8 mouse cellular contexts compared by ENCODE assay signal in genomic region chr9:107566855-107567254, GRCm38 (mm10). TPM values are rescaled to one million over a fixed set of nuclear protein-coding genes. Genes with fewer than 3 reads are reported as not detected.
DNase-seq lines count a peak whose midpoint lies in the region; ATAC-seq and TF ChIP-seq lines count a peak whose summit lies in the region.

No protein-coding gene starts in this region.

- WGBS in hindbrain, embryonic 13.5 days, result 64% methylated on average over 3 of the region's 3 CpGs
- WGBS in hindbrain, postnatal 0 days, result 64% methylated on average over 3 of the region's 3 CpGs
- 55% methylated on average over 3 of the region's 3 CpGs for WGBS in heart, embryonic 13.5 days
- whole genome bisulfite sequencing in midbrain, embryonic 14.5 days, result 73% methylated on average over 3 of the region's 3 CpGs

- peak overlapping the region; percentile 93; the same call in 1 of the 2 replicates for H3K4me2 ChIP-seq in hindbrain, embryonic 13.5 days
- no peak overlapping the region for H3K4me2 ChIP-seq in hindbrain, postnatal 0 days (ENCODE audit: low read depth, low read length)
- H3K4me2 ChIP-seq in heart, embryonic 13.5 days, result peak overlapping the region; percentile 81
- 0 out of 2 replicates have a peak overlapping the region, but pooled peaks have one; percentile 83 for H3K4me2 ChIP-seq in midbrain, embryonic 14.5 days (ENCODE audit: low read length)

- DNase-seq in hindbrain, postnatal 0 days (ENCODE audit: low spot score), result no peak
- peak; percentile 63 to 84 for DNase-seq in kidney, postnatal 36 days
- DNase-seq in midbrain, embryonic 14.5 days, result no peak
- DNase-seq in cerebellum, adult 11 months, result no peak
- no peak for DNase-seq in cerebellum, adult 8-10 months
- DNase-seq in frontal cortex, adult 2 months (ENCODE audit: extremely low spot score in 1 of 2, low spot score in 1 of 2), result no peak

- peaks cover 40% of the 10 kb centered on the region for H3K36me3 ChIP-seq in hindbrain, embryonic 13.5 days
- peaks cover 19% of the 10 kb centered on the region; the same call in 1 of the 2 replicates for H3K36me3 ChIP-seq in hindbrain, postnatal 0 days (ENCODE audit: insufficient read depth, low read length)
- H3K36me3 ChIP-seq in heart, embryonic 13.5 days, result peaks cover 39% of the 10 kb centered on the region
- H3K36me3 ChIP-seq in midbrain, embryonic 14.5 days (ENCODE audit: control insufficient read depth, insufficient read depth, low read length), result peaks cover 46% of the 10 kb centered on the region

- H3K27ac ChIP-seq in hindbrain, embryonic 13.5 days, result peak overlapping the region; percentile 85; the same call in 1 of the 2 replicates
- H3K27ac ChIP-seq in hindbrain, postnatal 0 days, result no peak overlapping the region
- H3K27ac ChIP-seq in heart, embryonic 13.5 days (replicated peaks), result peak overlapping the region; percentile 83
- H3K27ac ChIP-seq in midbrain, embryonic 14.5 days (replicated peaks; ENCODE audit: low read depth, low read length), result no peak overlapping the region; the same call in 1 of the 2 replicates

- no peak overlapping the region for H3K4me3 ChIP-seq in hindbrain, embryonic 13.5 days
- H3K4me3 ChIP-seq in hindbrain, postnatal 0 days (ENCODE audit: low read length), result no peak overlapping the region
- no peak overlapping the region for H3K4me3 ChIP-seq in heart, embryonic 13.5 days
- no peak overlapping the region for H3K4me3 ChIP-seq in midbrain, embryonic 14.5 days (replicated peaks; ENCODE audit: low read depth, low read length)

- no peak for TF ChIP-seq CTCF in hindbrain, postnatal 0 days (IDR thresholded peaks at IDR 0.05; ENCODE audit: low read depth)

- H3K27me3 ChIP-seq in hindbrain, embryonic 13.5 days, result no peaks in the 10 kb centered on the region
- no peaks in the 10 kb centered on the region for H3K27me3 ChIP-seq in hindbrain, postnatal 0 days (ENCODE audit: insufficient read depth, low read length)
- H3K27me3 ChIP-seq in heart, embryonic 13.5 days (replicated peaks), result no peaks in the 10 kb centered on the region
- H3K27me3 ChIP-seq in midbrain, embryonic 14.5 days (ENCODE audit: control insufficient read depth, insufficient read depth, low read length), result no peaks in the 10 kb centered on the region

- ATAC-seq in hindbrain, embryonic 13.5 days (ENCODE audit: low FRiP score), result no peak
- ATAC-seq in hindbrain, postnatal 0 days, result no peak
- ATAC-seq in heart, embryonic 13.5 days (ENCODE audit: extremely low read depth, insufficient number of reproducible peaks, low FRiP score, low TSS enrichment), result no peak
- ATAC-seq in midbrain, embryonic 14.5 days (ENCODE audit: low FRiP score, low TSS enrichment), result no peak

- H3K4me1 ChIP-seq in hindbrain, embryonic 13.5 days (replicated peaks), result peaks cover 65% of the 10 kb centered on the region
- peaks cover 29% of the 10 kb centered on the region for H3K4me1 ChIP-seq in hindbrain, postnatal 0 days (ENCODE audit: insufficient read depth, low read length)
- H3K4me1 ChIP-seq in heart, embryonic 13.5 days, result peaks cover 72% of the 10 kb centered on the region
- H3K4me1 ChIP-seq in midbrain, embryonic 14.5 days (ENCODE audit: control insufficient read depth, insufficient read depth, low read length), result peaks cover 43% of the 10 kb centered on the region

- H3K9ac ChIP-seq in hindbrain, embryonic 13.5 days, result 0 out of 2 replicates have a peak overlapping the region, but pooled peaks have one; percentile 94
- H3K9ac ChIP-seq in hindbrain, postnatal 0 days (replicated peaks; ENCODE audit: low read length), result no peak overlapping the region
- no peak overlapping the region for H3K9ac ChIP-seq in heart, embryonic 13.5 days
- H3K9ac ChIP-seq in midbrain, embryonic 14.5 days (replicated peaks; ENCODE audit: low read length), result no peak overlapping the region

- no peaks in the 10 kb centered on the region for H3K9me3 ChIP-seq in hindbrain, embryonic 13.5 days
- no peaks in the 10 kb centered on the region for H3K9me3 ChIP-seq in hindbrain, postnatal 0 days (ENCODE audit: low read length)
- H3K9me3 ChIP-seq in heart, embryonic 13.5 days, result no peaks in the 10 kb centered on the region
- no peaks in the 10 kb centered on the region for H3K9me3 ChIP-seq in midbrain, embryonic 14.5 days (ENCODE audit: control insufficient read depth, low read length)

RNA-seq across cellular contexts. Expression of gene Hyal2, which starts 0.9 kb away (rescaled TPM):
- 80.4 and 87.1 TPM in 2 replicates for polyA plus RNA-seq in hindbrain, embryonic 13.5 days (2015; fragmentation: Nextera tagmentation; extraction: Ambion mirVana)
- total RNA-seq in hindbrain, postnatal 0 days (2014; rRNA removed), result 59.8 and 75.3 TPM in 2 replicates
- polyA plus RNA-seq in hindbrain, postnatal 0 days (2015; fragmentation: Nextera tagmentation; extraction: Ambion mirVana), result 39.8 and 40.6 TPM in 2 replicates
- 94.0 and 104 TPM in 2 replicates for polyA plus RNA-seq in heart, embryonic 13.5 days (2015; fragmentation: Nextera tagmentation; extraction: Ambion mirVana)
- polyA plus RNA-seq in midbrain, embryonic 14.5 days (2014; fragmentation: Nextera tagmentation; extraction: Ambion mirVana), result 86.8 and 97.7 TPM in 2 replicates
- 11.1 and 12.1 TPM in 2 replicates for polyA plus RNA-seq in frontal cortex, adult 2 months (2012; rRNA removed)

RNA-seq across cellular contexts. Expression of gene Tusc2, which starts 3.8 kb away (rescaled TPM):
- polyA plus RNA-seq in hindbrain, embryonic 13.5 days (2015; fragmentation: Nextera tagmentation; extraction: Ambion mirVana), result 105 and 108 TPM in 2 replicates
- total RNA-seq in hindbrain, postnatal 0 days (2014; rRNA removed), result 128 and 142 TPM in 2 replicates
- polyA plus RNA-seq in hindbrain, postnatal 0 days (2015; fragmentation: Nextera tagmentation; extraction: Ambion mirVana), result 115 and 119 TPM in 2 replicates
- 44.5 and 51.6 TPM in 2 replicates for polyA plus RNA-seq in heart, embryonic 13.5 days (2015; fragmentation: Nextera tagmentation; extraction: Ambion mirVana)
- 119 and 120 TPM in 2 replicates for polyA plus RNA-seq in midbrain, embryonic 14.5 days (2014; fragmentation: Nextera tagmentation; extraction: Ambion mirVana)
- 120 and 133 TPM in 2 replicates for polyA plus RNA-seq in frontal cortex, adult 2 months (2012; rRNA removed)

RNA-seq across cellular contexts. Expression of gene Hyal1, which starts 9.9 kb away (rescaled TPM):
- 7.4 and 8.4 TPM in 2 replicates for polyA plus RNA-seq in hindbrain, embryonic 13.5 days (2015; fragmentation: Nextera tagmentation; extraction: Ambion mirVana)
- 3.4 and 7.7 TPM in 2 replicates for total RNA-seq in hindbrain, postnatal 0 days (2014; rRNA removed)
- polyA plus RNA-seq in hindbrain, postnatal 0 days (2015; fragmentation: Nextera tagmentation; extraction: Ambion mirVana), result 3.3 and 4.9 TPM in 2 replicates
- polyA plus RNA-seq in heart, embryonic 13.5 days (2015; fragmentation: Nextera tagmentation; extraction: Ambion mirVana), result 6.3 and 7.5 TPM in 2 replicates
- 3.4 and 4.9 TPM in 2 replicates for polyA plus RNA-seq in midbrain, embryonic 14.5 days (2014; fragmentation: Nextera tagmentation; extraction: Ambion mirVana)
- 5.0 and 5.5 TPM in 2 replicates for polyA plus RNA-seq in frontal cortex, adult 2 months (2012; rRNA removed)

RNA-seq across cellular contexts. Expression of gene Naa80, which starts 11.8 kb away (rescaled TPM):
- 14.1 and 16.5 TPM in 2 replicates for polyA plus RNA-seq in hindbrain, embryonic 13.5 days (2015; fragmentation: Nextera tagmentation; extraction: Ambion mirVana)
- 29.9 and 32.8 TPM in 2 replicates for total RNA-seq in hindbrain, postnatal 0 days (2014; rRNA removed)
- 17.8 and 19.4 TPM in 2 replicates for polyA plus RNA-seq in hindbrain, postnatal 0 days (2015; fragmentation: Nextera tagmentation; extraction: Ambion mirVana)
- 13.9 and 14.6 TPM in 2 replicates for polyA plus RNA-seq in heart, embryonic 13.5 days (2015; fragmentation: Nextera tagmentation; extraction: Ambion mirVana)
- 14.1 and 18.2 TPM in 2 replicates for polyA plus RNA-seq in midbrain, embryonic 14.5 days (2014; fragmentation: Nextera tagmentation; extraction: Ambion mirVana)
- polyA plus RNA-seq in frontal cortex, adult 2 months (2012; rRNA removed), result 15.9 and 18.3 TPM in 2 replicates

RNA-seq across cellular contexts. Expression of gene Hyal3, which starts 13.8 kb away (rescaled TPM):
- polyA plus RNA-seq in hindbrain, embryonic 13.5 days (2015; fragmentation: Nextera tagmentation; extraction: Ambion mirVana), result 1.3 and 1.6 TPM in 2 replicates
- total RNA-seq in hindbrain, postnatal 0 days (2014; rRNA removed), result 3.3 and 4.9 TPM in 2 replicates
- 1.7 and 1.9 TPM in 2 replicates for polyA plus RNA-seq in hindbrain, postnatal 0 days (2015; fragmentation: Nextera tagmentation; extraction: Ambion mirVana)
- polyA plus RNA-seq in heart, embryonic 13.5 days (2015; fragmentation: Nextera tagmentation; extraction: Ambion mirVana), result 0.48 and 0.68 TPM in 2 replicates
- polyA plus RNA-seq in midbrain, embryonic 14.5 days (2014; fragmentation: Nextera tagmentation; extraction: Ambion mirVana), result 0.89 and 1.4 TPM in 2 replicates
- polyA plus RNA-seq in frontal cortex, adult 2 months (2012; rRNA removed), result 0.69 and 0.74 TPM in 2 replicates

Comparison
In these comparisons a context has a peak if more than half of its experiments do, and no peak if none do; other contexts are left out.
1. H3K27ac ChIP-seq: peak in hindbrain, embryonic 13.5 days (single experiment) and heart, embryonic 13.5 days (single experiment); none in hindbrain, postnatal 0 days (single experiment) and midbrain, embryonic 14.5 days (single experiment).
2. DNase-seq: peak in kidney, postnatal 36 days (2 of 2); none in hindbrain, postnatal 0 days (single experiment), midbrain, embryonic 14.5 days (single experiment), cerebellum, adult 11 months (single experiment), cerebellum, adult 8-10 months (single experiment) and frontal cortex, adult 2 months (0 of 2).